Mouse (Mus musculus): Measurements from ENCODE around the gene Slc39a13.

Gene Slc39a13

DNA sequence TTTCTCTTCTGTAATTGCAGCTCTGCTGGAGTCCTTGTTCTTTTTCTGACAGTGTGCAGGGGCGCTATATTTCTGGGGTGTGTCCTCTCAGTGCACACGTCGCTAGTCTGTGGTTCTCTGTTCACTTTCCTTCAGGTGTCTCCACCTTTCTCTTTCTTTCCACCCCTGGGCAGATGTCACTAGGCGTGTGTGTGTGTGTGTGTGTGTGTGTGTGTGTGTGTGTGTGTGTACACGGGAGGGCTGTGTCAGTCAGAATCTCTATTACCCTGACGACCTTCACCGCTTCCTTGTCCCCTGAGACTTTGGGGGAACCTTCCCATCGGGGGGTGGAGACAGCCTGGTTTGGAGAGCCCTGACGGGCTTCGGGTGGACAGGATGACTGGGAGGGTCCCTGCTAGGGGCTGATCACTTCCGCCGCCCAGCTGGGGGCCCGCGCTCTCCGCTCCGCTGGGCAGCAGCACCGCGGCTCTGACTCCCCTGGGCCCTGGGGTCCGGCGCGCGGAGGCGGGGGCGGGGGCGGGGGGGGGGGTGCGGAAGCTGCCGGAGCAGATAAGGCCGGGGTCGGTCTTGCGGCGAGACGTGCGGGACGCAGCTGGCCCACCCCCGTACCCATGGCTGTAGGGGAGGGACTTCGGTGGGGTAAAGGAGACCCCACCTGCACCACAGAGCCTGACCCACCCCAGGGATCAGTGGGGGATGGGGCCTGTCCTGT, 8.3 kb upstream of the Slc39a13 start:
- Histone ChIP-seq H3K36me3 (ENCODE audit: insufficient read depth, low read length) (no peaks in the 10 kb centered on the region), H3K4me3 (replicated peaks; ENCODE audit: low read length) (peak overlapping the region; percentile 64), H3K9me3 (ENCODE audit: low read length) (no peaks in the 10 kb centered on the region), H3K4me1 (replicated peaks; ENCODE audit: low read depth, low read length) (peaks cover 31% of the 10 kb centered on the region), H3K27me3 (ENCODE audit: insufficient read depth, low read length) (peaks cover 58% of the 10 kb centered on the region)
- TF ChIP-seq NANOG (IDR thresholded peaks at IDR 0.05; ENCODE audit: borderline replicate concordance, low read length) (no peak), CTCF (conservative IDR thresholded peaks at IDR 0.05; ENCODE audit: low read length) (no peak), POU5F1 (IDR thresholded peaks at IDR 0.05; ENCODE audit: borderline replicate concordance, low read length) (no peak)

GRCm38 (mm10) chr2:91077957-91078313, 7.7 kb upstream of the Slc39a13 start:
- TF ChIP-seq POU5F1 (IDR thresholded peaks at IDR 0.05; ENCODE audit: borderline replicate concordance, low read length) (no peak), CTCF (conservative IDR thresholded peaks at IDR 0.05; ENCODE audit: low read length) (no peak), NANOG (IDR thresholded peaks at IDR 0.05; ENCODE audit: borderline replicate concordance, low read length) (no peak)
- Histone ChIP-seq H3K4me3 (replicated peaks; ENCODE audit: low read length) (peak overlapping the region; percentile 64), H3K9me3 (ENCODE audit: low read length) (no peaks in the 10 kb centered on the region), H3K4me1 (replicated peaks; ENCODE audit: low read depth, low read length) (peaks cover 29% of the 10 kb centered on the region), H3K36me3 (ENCODE audit: insufficient read depth, low read length) (no peaks in the 10 kb centered on the region), H3K27me3 (ENCODE audit: insufficient read depth, low read length) (peaks cover 55% of the 10 kb centered on the region)

GRCm38 (mm10) chr2:91072092-91072491, 1.9 kb upstream of the Slc39a13 start:
- TF ChIP-seq CTCF (conservative IDR thresholded peaks at IDR 0.05; ENCODE audit: low read length): no peak
- TF ChIP-seq NANOG (IDR thresholded peaks at IDR 0.05; ENCODE audit: borderline replicate concordance, low read length): no peak
- TF ChIP-seq POU5F1 (IDR thresholded peaks at IDR 0.05; ENCODE audit: borderline replicate concordance, low read length): no peak
- H3K9me3 ChIP-seq (ENCODE audit: low read length): no peaks in the 10 kb centered on the region
- H3K27me3 ChIP-seq (ENCODE audit: insufficient read depth, low read length): peaks cover 8% of the 10 kb centered on the region
- H3K36me3 ChIP-seq (ENCODE audit: insufficient read depth, low read length): peaks cover 5% of the 10 kb centered on the region; the same call in 1 of the 2 replicates
- H3K4me3 ChIP-seq (replicated peaks; ENCODE audit: low read length): no peak overlapping the region
- peaks cover 41% of the 10 kb centered on the region for H3K4me1 ChIP-seq (replicated peaks; ENCODE audit: low read depth, low read length)

- no peak for TF ChIP-seq NANOG (IDR thresholded peaks at IDR 0.05; ENCODE audit: borderline replicate concordance, low read length)
- TF ChIP-seq CTCF (conservative IDR thresholded peaks at IDR 0.05; ENCODE audit: low read length): no peak
- TF ChIP-seq POU5F1 (IDR thresholded peaks at IDR 0.05; ENCODE audit: borderline replicate concordance, low read length): no peak
Measured at GRCm38 (mm10) chr2:91071059-91071458, 842 bp upstream of the Slc39a13 start.

GRCm38 (mm10) chr2:91069306-91070000, 764 bp downstream of the Slc39a13 start:
- peak overlapping the region; percentile 85 for H3K4me3 ChIP-seq (replicated peaks; ENCODE audit: low read length)
- H3K4me1 ChIP-seq (replicated peaks; ENCODE audit: low read depth, low read length): peaks cover 53% of the 10 kb centered on the region
- TF ChIP-seq POU5F1 (IDR thresholded peaks at IDR 0.05; ENCODE audit: borderline replicate concordance, low read length) (no peak), CTCF (conservative IDR thresholded peaks at IDR 0.05; ENCODE audit: low read length) (no peak), NANOG (IDR thresholded peaks at IDR 0.05; ENCODE audit: borderline replicate concordance, low read length) (no peak)
- H3K9me3 ChIP-seq (ENCODE audit: low read length): no peaks in the 10 kb centered on the region
- peaks cover 22% of the 10 kb centered on the region for H3K36me3 ChIP-seq (ENCODE audit: insufficient read depth, low read length)
- H3K27me3 ChIP-seq (ENCODE audit: insufficient read depth, low read length): 0 out of 2 replicates have a peak, but pooled peaks cover 6% of the 10 kb centered on the region

More at GRCm38 (mm10) chr2:91071059-91071458, 842 bp upstream of the Slc39a13 start:
- peaks cover 6% of the 10 kb centered on the region; the same call in 1 of the 2 replicates for H3K27me3 ChIP-seq (ENCODE audit: insufficient read depth, low read length)
- H3K9me3 ChIP-seq (ENCODE audit: low read length): no peaks in the 10 kb centered on the region
- H3K4me1 ChIP-seq (replicated peaks; ENCODE audit: low read depth, low read length): peaks cover 47% of the 10 kb centered on the region
- H3K36me3 ChIP-seq (ENCODE audit: insufficient read depth, low read length): peaks cover 9% of the 10 kb centered on the region; the same call in 1 of the 2 replicates
- peak overlapping the region; percentile 85 for H3K4me3 ChIP-seq (replicated peaks; ENCODE audit: low read length)

GRCm38 (mm10) chr2:91068872-91069165, 1.4 kb downstream of the Slc39a13 start:
- Histone ChIP-seq H3K27me3 (ENCODE audit: insufficient read depth, low read length) (0 out of 2 replicates have a peak, but pooled peaks cover 6% of the 10 kb centered on the region), H3K36me3 (ENCODE audit: insufficient read depth, low read length) (peaks cover 29% of the 10 kb centered on the region), H3K4me3 (replicated peaks; ENCODE audit: low read length) (peak overlapping the region; percentile 85), H3K9me3 (ENCODE audit: low read length) (no peaks in the 10 kb centered on the region), H3K4me1 (replicated peaks; ENCODE audit: low read depth, low read length) (peaks cover 58% of the 10 kb centered on the region)
- TF ChIP-seq NANOG (IDR thresholded peaks at IDR 0.05; ENCODE audit: borderline replicate concordance, low read length) (no peak), CTCF (conservative IDR thresholded peaks at IDR 0.05; ENCODE audit: low read length) (no peak), POU5F1 (IDR thresholded peaks at IDR 0.05; ENCODE audit: borderline replicate concordance, low read length) (no peak)

DNA sequence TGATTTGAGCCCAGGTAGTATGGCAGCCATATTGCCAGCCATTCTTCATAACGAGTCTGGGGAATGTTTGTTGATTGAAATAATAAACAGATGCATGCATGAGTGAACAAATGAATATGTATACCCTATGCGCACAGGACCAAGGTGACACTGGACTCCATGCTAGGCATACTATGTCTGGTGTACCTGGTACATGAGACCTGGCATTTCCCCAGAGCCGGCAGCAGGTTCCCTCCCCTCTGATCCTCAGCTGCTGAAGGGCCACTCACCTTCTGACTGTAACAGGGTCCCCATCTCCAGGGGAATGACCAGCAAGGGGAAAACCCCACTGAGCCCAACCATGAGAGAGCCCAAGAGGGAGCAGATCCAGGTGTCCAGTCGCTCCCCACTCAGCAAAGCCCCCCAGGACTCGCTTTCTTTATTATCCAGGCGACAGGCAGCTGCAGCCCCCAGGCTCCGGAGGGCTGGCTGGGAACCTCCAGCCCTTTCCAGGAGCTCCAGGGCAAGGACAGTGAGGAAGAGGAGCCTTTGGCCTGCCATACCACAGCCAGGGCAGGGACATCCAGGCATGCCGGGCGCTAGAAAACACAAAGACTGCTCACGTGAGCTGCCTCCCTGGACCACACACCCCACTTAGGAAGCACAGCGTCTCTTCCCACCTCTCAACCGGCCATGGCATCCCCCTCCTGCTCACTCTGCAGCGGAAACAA, 1.9 kb downstream of the Slc39a13 start:
- Histone ChIP-seq H3K36me3 (ENCODE audit: insufficient read depth, low read length) (peaks cover 34% of the 10 kb centered on the region), H3K4me1 (replicated peaks; ENCODE audit: low read depth, low read length) (peaks cover 59% of the 10 kb centered on the region), H3K27me3 (ENCODE audit: insufficient read depth, low read length) (0 out of 2 replicates have a peak, but pooled peaks cover 6% of the 10 kb centered on the region), H3K4me3 (replicated peaks; ENCODE audit: low read length) (peak overlapping the region; percentile 85), H3K9me3 (ENCODE audit: low read length) (no peaks in the 10 kb centered on the region)
- TF ChIP-seq NANOG (IDR thresholded peaks at IDR 0.05; ENCODE audit: borderline replicate concordance, low read length): no peak
- TF ChIP-seq POU5F1 (IDR thresholded peaks at IDR 0.05; ENCODE audit: borderline replicate concordance, low read length): no peak
- no peak for TF ChIP-seq CTCF (conservative IDR thresholded peaks at IDR 0.05; ENCODE audit: low read length)

DNA sequence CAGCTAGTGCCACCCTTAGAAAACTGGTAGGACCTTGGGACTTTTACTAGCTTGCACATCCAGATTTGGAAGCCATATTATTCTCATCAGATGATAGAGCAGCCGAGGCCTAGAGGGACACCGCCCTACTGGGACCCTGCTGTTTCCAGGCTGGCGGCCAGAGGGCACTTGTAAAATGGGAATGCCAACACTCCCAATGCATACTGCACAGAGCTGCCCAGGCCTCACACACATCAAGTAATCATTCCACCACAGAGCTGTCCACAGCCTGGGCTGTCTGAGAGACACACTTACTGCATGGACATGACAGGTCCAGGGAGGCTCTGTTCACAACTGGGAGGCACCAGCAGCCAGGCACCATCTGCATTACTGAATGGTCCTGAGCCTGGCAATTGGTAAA, 3.8 kb downstream of the Slc39a13 start:
- TF ChIP-seq CTCF (conservative IDR thresholded peaks at IDR 0.05; ENCODE audit: low read length): no peak
- TF ChIP-seq POU5F1 (IDR thresholded peaks at IDR 0.05; ENCODE audit: borderline replicate concordance, low read length): no peak
- no peak for TF ChIP-seq NANOG (IDR thresholded peaks at IDR 0.05; ENCODE audit: borderline replicate concordance, low read length)
- H3K27me3 ChIP-seq (ENCODE audit: insufficient read depth, low read length): 0 out of 2 replicates have a peak, but pooled peaks cover 6% of the 10 kb centered on the region
- peaks cover 59% of the 10 kb centered on the region for H3K4me1 ChIP-seq (replicated peaks; ENCODE audit: low read depth, low read length)
- no peak overlapping the region for H3K4me3 ChIP-seq (replicated peaks; ENCODE audit: low read length)
- no peaks in the 10 kb centered on the region for H3K9me3 ChIP-seq (ENCODE audit: low read length)
- peaks cover 50% of the 10 kb centered on the region for H3K36me3 ChIP-seq (ENCODE audit: insufficient read depth, low read length)

Measured in E14TG2a.4 (cell line).